In the genomic region with DNA sequence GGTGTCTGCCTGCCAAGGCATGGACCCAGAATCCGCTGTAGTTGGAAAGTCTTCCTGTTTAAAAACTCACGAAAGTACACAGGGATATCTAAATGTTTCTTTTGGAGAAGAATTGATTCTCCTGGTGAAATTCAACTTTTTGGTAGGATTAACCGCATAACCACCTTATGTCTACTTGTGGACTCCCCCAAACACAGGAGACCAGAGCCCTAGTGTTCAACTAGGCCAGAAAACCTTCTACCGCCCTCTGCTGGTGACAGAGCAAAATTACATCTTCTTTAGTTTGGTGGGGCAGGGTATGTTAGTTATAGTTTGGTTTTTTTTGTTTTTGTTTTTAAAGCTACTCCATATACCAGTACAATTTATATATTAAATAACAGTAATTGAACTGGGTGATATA, we compare ENCODE assay signal across 9 mouse cellular contexts. TPM values are rescaled to one million over a fixed set of nuclear protein-coding genes. Genes with fewer than 3 reads are reported as not detected.
A peak's percentile ranks its signal among the peaks of the same experiment; 100 is the strongest.
DNase-seq lines count a peak whose midpoint lies in the region; ATAC-seq and TF ChIP-seq lines count a peak whose summit lies in the region.
"Had no signal": no experiment of that assay in that cellular context is flagged by ENCODE, and none has a peak within 500 bp of the region (broad histone marks: within the 10 kb centered on the region; RNA-seq: fewer than 3 reads in every experiment).

No protein-coding gene starts in this region.

- no peak overlapping the region for H3K4me2 ChIP-seq in intestine, embryonic 14.5 days (ENCODE audit: low read length)
- H3K4me2 ChIP-seq in intestine, embryonic 15.5 days (replicated peaks), result no peak overlapping the region
- H3K4me2 ChIP-seq in forebrain, postnatal 0 days (ENCODE audit: low read depth), result no peak overlapping the region
- H3K4me2 ChIP-seq in liver, postnatal 0 days (ENCODE audit: low read depth, low read length), result no peak overlapping the region
- no peak overlapping the region for H3K4me2 ChIP-seq in hindbrain, embryonic 13.5 days
- H3K4me2 ChIP-seq: lung, embryonic 15.5 days had no signal

- 54% methylated on average over 4 of the region's 4 CpGs for WGBS in intestine, embryonic 14.5 days
- 50% methylated on average over 4 of the region's 4 CpGs for WGBS in intestine, embryonic 15.5 days
- WGBS in forebrain, postnatal 0 days, result 45% methylated on average over 4 of the region's 4 CpGs
- WGBS in liver, postnatal 0 days (ENCODE audit: insufficient replicate concordance), result 51% methylated on average over 4 of the region's 4 CpGs
- WGBS in hindbrain, embryonic 13.5 days, result 62% methylated on average over 4 of the region's 4 CpGs

- H3K4me3 ChIP-seq in intestine, embryonic 14.5 days (ENCODE audit: low read depth, low read length), result no peak overlapping the region
- H3K4me3 ChIP-seq in intestine, embryonic 15.5 days (replicated peaks), result no peak overlapping the region
- no peak overlapping the region for H3K4me3 ChIP-seq in forebrain, postnatal 0 days (ENCODE audit: low read depth, low read length)
- H3K4me3 ChIP-seq in liver, postnatal 0 days (ENCODE audit: low read depth, low read length), result no peak overlapping the region
- no peak overlapping the region for H3K4me3 ChIP-seq in hindbrain, embryonic 13.5 days
- H3K4me3 ChIP-seq: lung, embryonic 15.5 days had no signal

- no peak overlapping the region for H3K27ac ChIP-seq in intestine, embryonic 14.5 days (ENCODE audit: low read depth)
- no peak overlapping the region for H3K27ac ChIP-seq in intestine, embryonic 15.5 days
- no peak overlapping the region for H3K27ac ChIP-seq in forebrain, postnatal 0 days (ENCODE audit: low read depth, low read length)
- H3K27ac ChIP-seq in liver, postnatal 0 days (ENCODE audit: low read depth), result no peak overlapping the region
- H3K27ac ChIP-seq in hindbrain, embryonic 13.5 days, result no peak overlapping the region
- H3K27ac ChIP-seq: lung, embryonic 15.5 days had no signal

- peaks cover 14% of the 10 kb centered on the region for H3K36me3 ChIP-seq in intestine, embryonic 14.5 days (ENCODE audit: control insufficient read depth, insufficient read depth, low read length)
- 0 out of 2 replicates have a peak, but pooled peaks cover 6% of the 10 kb centered on the region for H3K36me3 ChIP-seq in intestine, embryonic 15.5 days
- no peaks in the 10 kb centered on the region for H3K36me3 ChIP-seq in forebrain, postnatal 0 days (ENCODE audit: insufficient read depth)
- peaks cover 4% of the 10 kb centered on the region; the same call in 1 of the 2 replicates for H3K36me3 ChIP-seq in liver, postnatal 0 days (replicated peaks; ENCODE audit: insufficient read depth, low read length)
- H3K36me3 ChIP-seq in hindbrain, embryonic 13.5 days, result no peaks in the 10 kb centered on the region

- peaks cover 10% of the 10 kb centered on the region for H3K4me1 ChIP-seq in intestine, embryonic 14.5 days (replicated peaks; ENCODE audit: control insufficient read depth, insufficient read depth, low read length)
- peaks cover 6% of the 10 kb centered on the region for H3K4me1 ChIP-seq in intestine, embryonic 15.5 days (replicated peaks)
- no peaks in the 10 kb centered on the region for H3K4me1 ChIP-seq in forebrain, postnatal 0 days (ENCODE audit: insufficient read depth)
- no peaks in the 10 kb centered on the region for H3K4me1 ChIP-seq in liver, postnatal 0 days (ENCODE audit: insufficient read depth)
- H3K4me1 ChIP-seq in hindbrain, embryonic 13.5 days (replicated peaks), result no peaks in the 10 kb centered on the region

- H3K9ac ChIP-seq in intestine, embryonic 14.5 days (ENCODE audit: low read length), result no peak overlapping the region
- H3K9ac ChIP-seq in intestine, embryonic 15.5 days, result no peak overlapping the region
- no peak overlapping the region for H3K9ac ChIP-seq in forebrain, postnatal 0 days
- no peak overlapping the region for H3K9ac ChIP-seq in liver, postnatal 0 days (replicated peaks)
- no peak overlapping the region for H3K9ac ChIP-seq in hindbrain, embryonic 13.5 days
- H3K9ac ChIP-seq: lung, embryonic 15.5 days had no signal

- ATAC-seq in intestine, embryonic 14.5 days (replicated peaks; ENCODE audit: low FRiP score, low TSS enrichment, low read depth), result 0 out of 2 replicates have a peak, but pooled peaks have one; percentile 11
- ATAC-seq in intestine, embryonic 15.5 days, result no peak
- peak; percentile 54 for ATAC-seq in CD4-positive, CD25-positive, alpha-beta regulatory T cell, adult 4 months
- ATAC-seq in forebrain, postnatal 0 days, result no peak; the same call in 1 of the 2 replicates
- ATAC-seq in liver, postnatal 0 days, result no peak
- ATAC-seq in hindbrain, embryonic 13.5 days (ENCODE audit: low FRiP score), result no peak

- H3K27me3 ChIP-seq in intestine, embryonic 14.5 days (replicated peaks; ENCODE audit: control insufficient read depth, insufficient read depth, low read length), result no peaks in the 10 kb centered on the region
- H3K27me3 ChIP-seq in intestine, embryonic 15.5 days (replicated peaks), result no peaks in the 10 kb centered on the region
- H3K27me3 ChIP-seq in forebrain, postnatal 0 days (ENCODE audit: insufficient read depth, low read length), result no peaks in the 10 kb centered on the region; the same call in 1 of the 2 replicates
- H3K27me3 ChIP-seq in liver, postnatal 0 days (ENCODE audit: insufficient read depth, low read length), result no peaks in the 10 kb centered on the region
- no peaks in the 10 kb centered on the region for H3K27me3 ChIP-seq in hindbrain, embryonic 13.5 days
- H3K27me3 ChIP-seq: lung, embryonic 15.5 days had no signal

- TF ChIP-seq CTCF in forebrain, postnatal 0 days (IDR thresholded peaks at IDR 0.05; ENCODE audit: low read depth), result peak; percentile 83
- TF ChIP-seq CTCF in liver, postnatal 0 days (IDR thresholded peaks at IDR 0.05; ENCODE audit: low read depth), result peak; percentile 77

- no peak for TF ChIP-seq EP300 in liver, postnatal 0 days (IDR thresholded peaks at IDR 0.05; ENCODE audit: low read depth)

- DNase-seq in intestine, embryonic 14.5 days (ENCODE audit: low spot score), result no peak
- peak; percentile 83 for DNase-seq in R1 (ENCODE audit: low read depth, low spot score)
- peak; percentile 72 for DNase-seq in forebrain, postnatal 0 days
- DNase-seq in liver, postnatal 0 days, result peak; percentile 56
- DNase-seq in right cerebral cortex, postnatal 4 days, result peak; percentile 59

- H3K9me3 ChIP-seq in intestine, embryonic 14.5 days (ENCODE audit: control insufficient read depth, low read length), result no peaks in the 10 kb centered on the region
- no peaks in the 10 kb centered on the region for H3K9me3 ChIP-seq in intestine, embryonic 15.5 days
- no peaks in the 10 kb centered on the region for H3K9me3 ChIP-seq in forebrain, postnatal 0 days (ENCODE audit: low read length)
- H3K9me3 ChIP-seq in liver, postnatal 0 days (ENCODE audit: low read length), result no peaks in the 10 kb centered on the region
- H3K9me3 ChIP-seq in hindbrain, embryonic 13.5 days, result no peaks in the 10 kb centered on the region
- H3K9me3 ChIP-seq: lung, embryonic 15.5 days had no signal

RNA-seq across cellular contexts. Expression of a gene that starts 55.2 kb away (rescaled TPM):
- 21.3 and 22.1 TPM in 2 replicates for polyA plus RNA-seq in intestine, embryonic 14.5 days (2014; fragmentation: Nextera tagmentation; extraction: Ambion mirVana)
- polyA plus RNA-seq in intestine, embryonic 15.5 days (2015; fragmentation: Nextera tagmentation; extraction: Ambion mirVana), result 16.9 and 18.4 TPM in 2 replicates
- polyA plus RNA-seq in CD4-positive, CD25-positive, alpha-beta regulatory T cell, adult 4 months (2017; shearing (Covaris generic)), result under 1 TPM; 0.62 to 0.75 TPM
- total RNA-seq in forebrain, postnatal 0 days (2014; rRNA removed), result 7.8 and 7.9 TPM in 2 replicates
- polyA plus RNA-seq in forebrain, postnatal 0 days (2015; fragmentation: Nextera tagmentation; extraction: Ambion mirVana), result 1.9 and 4.6 TPM in 2 replicates
- 2.2 and 2.4 TPM in 2 replicates for polyA plus RNA-seq in liver, postnatal 0 days (2015; fragmentation: Nextera tagmentation; extraction: Ambion mirVana)
- polyA plus RNA-seq in hindbrain, embryonic 13.5 days (2015; fragmentation: Nextera tagmentation; extraction: Ambion mirVana), result 7.3 and 8.1 TPM in 2 replicates

Comparison
In these comparisons a context has a peak if more than half of its experiments do, and no peak if none do; other contexts are left out.
1. ATAC-seq: peak in intestine, embryonic 14.5 days (single experiment) and CD4-positive, CD25-positive, alpha-beta regulatory T cell, adult 4 months (single experiment); none in intestine, embryonic 15.5 days (single experiment), forebrain, postnatal 0 days (single experiment), liver, postnatal 0 days (single experiment) and hindbrain, embryonic 13.5 days (single experiment).